Mouse (Mus musculus) urinary bladder, adult 2 months (tissue): Measurements from ENCODE around the gene Rbp3. TPM values are rescaled to one million over a fixed set of nuclear protein-coding genes. Genes with fewer than 3 reads are reported as not detected.
A peak's percentile ranks its signal among the peaks of the same experiment; 100 is the strongest.

Source experiments
- DNase-seq: peaks from one replicate; pipeline ENCODE4 v3.0.0; 2022; ENCODE audit warnings: low spot score
- polyA plus RNA-seq: library from polyadenylated mRNA; depleted of rRNA; stranded (reverse); fragments of >200 nt; gene quantifications from 2 replicates; pipeline ENCODE4 v1.2.3, GENCODE M21; 2012; rRNA removed

Rbp3 gene
- polyA plus RNA-seq, 1 experiment, result not detected

DNA sequence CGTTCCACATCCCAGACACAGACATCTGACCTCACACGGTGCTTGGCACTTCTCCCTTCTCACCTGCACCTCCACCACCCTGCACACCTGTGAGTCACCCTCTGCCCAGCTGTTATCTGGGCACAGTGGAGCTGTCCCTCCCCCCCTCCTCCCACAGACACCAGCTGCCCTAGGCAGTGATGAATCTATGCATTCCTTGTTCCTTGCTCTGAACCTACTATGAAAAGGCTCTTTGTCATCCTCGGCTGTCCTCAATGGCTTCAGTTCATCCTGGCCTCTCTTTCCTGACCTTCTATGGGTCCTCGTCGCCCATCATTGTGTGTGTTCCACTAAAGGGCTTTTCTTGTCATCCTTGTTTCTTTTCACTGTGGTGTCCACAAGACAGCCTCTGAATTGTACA lies 20.9 kb downstream of the Rbp3 start:
- DNase-seq, result no peak

- no peak for DNase-seq
Observed at GRCm38 (mm10) chr14:33977748-33978147, 23.9 kb downstream of the Rbp3 start.

- DNase-seq, result no peak
Observed at GRCm38 (mm10) chr14:33978604-33979059, 24.8 kb downstream of the Rbp3 start, which contains the start of gene Zfp488. Gene Zfp488, minus strand, starts transcription at chr14:33978764.

GRCm38 (mm10) chr14:33989201-33989600 lies 35.4 kb downstream of the Rbp3 start:
- no peak for DNase-seq

DNA sequence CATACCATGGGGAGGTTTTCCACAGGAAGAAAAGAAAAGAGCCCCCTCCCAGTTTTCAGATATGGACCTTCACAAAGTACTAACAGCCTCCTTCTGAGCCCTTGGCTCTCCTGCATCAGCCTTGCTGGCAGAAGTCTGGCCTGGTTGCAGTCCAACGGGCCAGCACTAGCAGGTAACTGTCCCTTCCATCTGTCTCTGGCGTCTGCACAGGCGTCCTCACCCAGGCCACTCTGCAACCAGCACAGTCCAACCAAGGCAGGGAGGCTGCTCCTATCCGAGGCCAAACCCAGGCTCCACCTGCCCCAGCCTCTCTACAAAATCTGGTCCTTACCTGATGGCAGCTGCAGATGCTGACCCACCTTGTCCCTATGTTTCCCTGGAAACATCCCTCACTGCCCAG lies 38.2 kb downstream of the Rbp3 start:
- peak; percentile 15 for DNase-seq

GRCm38 (mm10) chr14:33993051-33993450 lies 39.2 kb downstream of the Rbp3 start:
- DNase-seq, result peak; percentile 8

- DNase-seq, result peak; percentile 8
Observed at GRCm38 (mm10) chr14:33993521-33994289, 39.9 kb downstream of the Rbp3 start.

DNA sequence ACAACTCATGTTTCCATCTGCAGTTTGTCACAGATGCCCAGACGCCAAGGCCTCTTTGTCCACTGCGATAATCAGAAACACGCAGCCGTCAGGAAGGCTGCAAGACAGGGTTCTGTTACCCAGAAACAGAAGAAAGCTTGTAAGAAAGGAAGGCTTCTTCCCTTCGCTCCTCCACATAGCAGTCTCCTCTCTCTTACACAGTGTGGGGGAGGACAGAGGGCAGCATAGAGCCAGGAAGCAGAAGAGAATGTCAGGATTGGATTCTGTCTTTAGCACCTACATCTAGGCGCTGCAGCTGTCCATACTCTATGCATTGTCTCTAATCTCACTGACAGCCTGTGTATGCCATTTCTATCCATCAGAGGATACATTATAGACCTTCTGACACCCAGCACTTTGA lies 43.6 kb downstream of the Rbp3 start:
- DNase-seq, result no peak

- DNase-seq, result no peak
Observed at GRCm38 (mm10) chr14:34000076-34000475, 46.3 kb downstream of the Rbp3 start.

- no peak for DNase-seq
Observed at GRCm38 (mm10) chr14:34001445-34001844, 47.6 kb downstream of the Rbp3 start.

DNA sequence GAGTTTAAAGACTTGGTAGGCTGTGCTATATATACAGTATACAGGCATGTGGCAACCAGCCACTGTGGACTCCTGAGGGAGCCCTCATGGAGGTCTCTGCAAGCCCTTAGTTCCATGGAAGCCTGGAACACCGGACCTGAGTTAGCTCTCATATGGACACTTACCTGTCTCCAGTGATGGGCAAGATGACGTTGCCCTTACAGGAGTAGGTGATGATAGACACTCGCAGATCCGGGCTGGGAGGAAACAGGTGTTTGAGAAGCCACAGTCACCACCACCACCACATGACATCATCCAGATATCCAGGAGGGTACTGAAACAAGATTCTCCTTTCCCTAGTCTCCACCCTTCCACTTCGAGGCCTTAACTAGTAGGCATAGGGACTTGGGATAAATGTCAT lies 48.6 kb downstream of the Rbp3 start:
- peak; percentile 10 for DNase-seq

Other genes with a start within 250 kb of the Rbp3 start
- 14.3 and 18.6 TPM in 2 replicates for gene Gdf10, start 30.4 kb upstream of the Rbp3 start, polyA plus RNA-seq
- gene Gdf2, start 13.0 kb upstream of the Rbp3 start, polyA plus RNA-seq, result not detected in 2 replicates
- gene Zfp488, start 24.8 kb downstream of the Rbp3 start, polyA plus RNA-seq, result 0.44 and 0.46 TPM in 2 replicates
- 0.32 and 0.38 TPM in 2 replicates for gene Gm30083, start 61.2 kb downstream of the Rbp3 start, polyA plus RNA-seq
- gene Gm5460, start 62.8 kb downstream of the Rbp3 start, polyA plus RNA-seq, result 0.03 and 0.12 TPM in 2 replicates
- gene Antxrl, start 98.7 kb downstream of the Rbp3 start, polyA plus RNA-seq, result not detected in 2 replicates
- 39.5 and 42.4 TPM in 2 replicates for gene Anxa8, start 132.0 kb downstream of the Rbp3 start, polyA plus RNA-seq
- 12.5 and 14.3 TPM in 2 replicates for gene A630023A22Rik, start 148.8 kb downstream of the Rbp3 start, polyA plus RNA-seq
- gene Npy4r, start 198.5 kb downstream of the Rbp3 start, polyA plus RNA-seq, result 25.1 and 34.7 TPM in 2 replicates
- 0.30 and 0.72 TPM in 2 replicates for gene Gprin2, start 247.7 kb downstream of the Rbp3 start, polyA plus RNA-seq